Mouse (Mus musculus): ENCODE data around the gene Lgr6.

DNA sequence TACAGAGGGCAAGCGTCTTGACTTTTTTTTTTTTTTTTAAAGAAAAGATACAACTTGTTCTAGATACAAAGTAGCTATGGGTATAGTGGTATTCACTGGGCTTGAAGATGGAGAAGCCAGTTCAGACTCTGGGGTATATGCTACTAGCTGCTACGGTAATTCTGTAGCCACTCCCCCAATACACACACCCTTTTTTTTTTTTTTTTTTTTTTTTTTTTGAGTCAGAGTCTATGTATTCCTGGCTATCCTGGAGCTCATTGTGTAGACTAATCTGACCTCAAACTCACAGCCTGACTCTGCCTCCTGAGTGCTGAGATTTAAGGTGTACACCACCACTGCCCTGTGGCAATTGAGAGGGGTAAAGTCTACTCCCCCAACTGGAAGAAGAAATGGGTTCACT lies 37.4 kb upstream of the Lgr6 start:
- TF ChIP-seq POLR2A (IDR thresholded peaks at IDR 0.05; ENCODE audit: borderline replicate concordance, insufficient read depth, low read length) (no peak), CTCF (IDR thresholded peaks at IDR 0.05; ENCODE audit: borderline replicate concordance, insufficient read depth, low read depth, low read length) (no peak)

Data from cerebellum, adult 2 months (tissue).